Mouse (Mus musculus): Measurements from ENCODE around the gene Vmn2r44.
"Not testable (repeated sequence)": the region's sequence is repeated elsewhere in the genome, so short reads cannot be mapped to it uniquely, and the experiment has no call there.

The Vmn2r44 gene

DNA sequence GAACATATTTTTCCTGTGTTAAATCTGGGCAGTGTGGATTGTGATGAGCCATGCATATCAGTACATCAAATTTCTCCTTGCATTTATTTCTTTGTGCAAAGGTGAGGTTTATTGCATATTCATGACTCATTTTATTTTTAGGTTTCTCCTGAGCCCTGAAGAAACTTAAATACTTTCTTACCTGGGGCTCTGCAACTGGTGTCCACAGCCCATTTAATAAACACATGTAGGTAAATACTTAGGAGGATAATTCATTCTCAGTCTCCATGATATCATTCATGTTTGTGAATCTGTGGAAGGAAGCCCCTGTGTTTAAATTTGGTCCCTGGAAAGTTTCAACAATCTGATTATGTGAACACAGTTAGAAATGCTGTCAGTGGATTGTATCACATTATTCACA, at the start of gene Vmn2r44:
Vmn2r44 (minus strand) TSS at position 101 of the 400 bp plus-strand sequence.
- DNase-seq (ENCODE audit: extremely low spot score, low read depth, low spot score), result not testable (repeated sequence)

GRCm38 (mm10) chr7:8357879-8358278, 25.3 kb downstream of the Vmn2r44 start:
- DNase-seq (ENCODE audit: extremely low spot score, low read depth, low spot score), result not testable (repeated sequence)
